Mouse (Mus musculus) ovary, adult 10 weeks (tissue): ENCODE results near the gene Uvssa. TPM values are rescaled to one million over a fixed set of nuclear protein-coding genes. Genes with fewer than 3 reads are reported as not detected.

Experiments
- polyA plus RNA-seq: library from polyadenylated mRNA; stranded (reverse); fragments of 350-450 nt; fragmentation: Illumina TruSeq; extraction: RNeasy Lipid Tissue Mini Kit (QIAGEN cat#74804); gene quantifications from one replicate; pipeline ENCODE4 v1.2.3, GENCODE M21; 2014

The Uvssa gene
- 15.2 TPM for polyA plus RNA-seq

GRCm38 (mm10) chr5:33378302-33378854 lies at the start of gene Uvssa:
Gene Uvssa (plus strand): TSS chr5:33378549.

GRCm38 (mm10) chr5:33335273-33335976 lies 42.9 kb upstream of the Uvssa start, which contains the start of gene Maea:
Gene Maea (plus strand): TSS chr5:33335509.

GRCm38 (mm10) chr5:33433201-33434138 lies 55.1 kb downstream of the Uvssa start, which contains the start of gene Nkx1-1:
Gene Nkx1-1 (minus strand): TSS chr5:33433976.

Other genes starting within 250 kb of the Uvssa start
- gene Spon2, start 160.1 kb upstream of the Uvssa start, polyA plus RNA-seq, result 0.48 TPM
- gene Ctbp1, start 103.6 kb upstream of the Uvssa start, polyA plus RNA-seq, result 38.4 TPM
- 50.1 TPM for gene Maea, start 43.0 kb upstream of the Uvssa start, polyA plus RNA-seq
- not detected for gene Nkx1-1, start 55.4 kb downstream of the Uvssa start, polyA plus RNA-seq